Mouse (Mus musculus) heart, postnatal 14 days (tissue): ENCODE measurements around the gene Srebf2. TPM values are rescaled to one million over a fixed set of nuclear protein-coding genes. Genes with fewer than 3 reads are reported as not detected.

Experiments
- DNase-seq, 2 experiments: peaks; one replicate each; pipeline ENCODE4 v3.0.0; 2021 to 2022
- intact Hi-C: fragments of 180-260 bp; cut with DNase I; formaldehyde crosslinking; loops from one replicate; pipeline ENCODE4 v1.15.1; 2025
- total RNA-seq, 2 experiments: library from RNA; stranded (reverse); gene quantifications; 2 replicates each; pipeline ENCODE4 v1.2.3; 2021

The Srebf2 gene
- total RNA-seq, 2 experiments from 2014 or later, result 18.7 to 22.6 TPM

DNA sequence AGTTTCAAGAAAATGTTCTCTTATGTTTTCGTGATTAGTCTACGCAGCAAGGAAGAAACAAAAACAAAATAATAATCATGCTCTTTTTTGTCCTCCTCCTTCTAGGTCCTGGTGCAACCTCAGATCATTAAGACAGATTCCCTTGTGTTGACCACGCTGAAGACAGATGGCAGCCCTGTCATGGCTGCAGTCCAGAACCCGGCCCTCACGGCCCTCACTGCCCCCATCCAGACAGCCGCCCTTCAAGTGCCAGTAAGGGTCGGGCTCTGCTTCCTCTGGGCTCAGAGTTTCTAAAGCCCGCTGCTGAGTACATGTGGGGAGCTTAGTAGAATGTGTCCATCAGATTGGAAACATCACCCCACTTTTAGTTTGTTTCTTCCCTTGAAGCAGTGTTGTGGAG, 25.7 kb downstream of the Srebf2 start:
- DNase-seq, result no peak
- intact Hi-C loops, result no loop called here

DNA sequence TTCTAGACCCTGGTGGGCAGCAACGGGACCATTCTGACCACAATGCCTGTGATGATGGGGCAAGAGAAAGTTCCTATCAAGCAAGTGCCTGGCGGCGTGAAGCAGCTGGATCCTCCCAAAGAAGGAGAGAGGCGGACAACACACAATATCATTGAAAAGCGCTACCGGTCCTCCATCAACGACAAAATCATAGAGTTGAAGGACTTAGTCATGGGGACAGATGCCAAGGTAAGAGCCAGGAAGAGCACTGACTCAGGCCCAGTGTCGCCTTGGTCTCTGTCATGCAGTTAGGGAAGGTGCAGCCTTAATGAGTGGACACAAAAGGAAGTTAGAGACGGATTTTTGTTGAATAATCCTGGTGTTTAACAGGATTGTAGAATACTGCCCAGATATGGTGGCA, 28.1 kb downstream of the Srebf2 start:
- DNase-seq, result no peak
- intact Hi-C loops, result no loop called here

DNA sequence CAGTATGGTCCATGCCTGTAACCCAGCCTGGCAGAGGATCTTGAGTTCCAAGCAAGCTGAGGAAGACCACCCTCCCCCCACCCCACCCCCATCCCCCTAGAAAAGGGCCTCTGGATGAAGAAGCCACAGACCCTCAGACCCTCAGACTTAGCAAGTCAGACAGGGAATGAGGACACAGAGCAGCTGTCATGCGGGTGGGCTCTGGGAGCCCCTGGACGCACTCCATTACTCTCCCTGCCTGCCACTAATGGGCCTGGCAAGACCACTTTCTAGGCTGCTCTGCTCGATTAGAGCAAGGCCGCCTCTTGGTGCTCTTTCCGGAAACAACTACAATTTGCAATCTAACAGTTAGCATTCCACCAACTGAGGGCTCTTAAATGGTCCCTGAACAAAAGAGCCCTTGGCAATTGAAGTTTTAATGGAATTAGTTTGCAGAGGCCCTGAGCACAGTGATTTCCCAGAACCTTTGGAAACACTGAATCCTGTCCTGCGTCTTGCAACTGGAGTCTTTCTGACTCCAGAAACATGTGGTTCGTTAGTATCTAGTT, 30.8 kb downstream of the Srebf2 start:
- intact Hi-C loops, result no loop called here
- DNase-seq, result no peak

DNA sequence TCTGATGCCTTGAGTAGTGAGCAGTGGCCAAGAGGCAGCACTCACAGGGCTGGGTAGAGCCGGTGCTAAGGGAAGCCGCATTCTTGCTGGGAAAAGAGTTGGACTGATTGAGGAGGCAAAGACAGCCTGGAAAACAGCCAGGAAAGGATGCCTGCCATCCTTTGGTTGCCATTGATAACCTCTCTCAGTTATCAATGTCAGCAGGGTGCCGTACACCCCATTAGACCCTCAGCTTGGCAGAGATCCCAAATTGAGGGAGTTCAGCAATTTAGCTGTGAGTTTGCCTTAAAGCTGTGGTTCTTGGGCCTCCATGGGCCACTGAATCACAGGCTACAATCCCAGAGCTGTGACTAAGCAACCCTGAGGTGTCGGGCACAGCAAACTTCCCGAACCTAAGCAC, 34.1 kb downstream of the Srebf2 start:
- intact Hi-C loops, result no loop called here
- DNase-seq, result no peak

DNA sequence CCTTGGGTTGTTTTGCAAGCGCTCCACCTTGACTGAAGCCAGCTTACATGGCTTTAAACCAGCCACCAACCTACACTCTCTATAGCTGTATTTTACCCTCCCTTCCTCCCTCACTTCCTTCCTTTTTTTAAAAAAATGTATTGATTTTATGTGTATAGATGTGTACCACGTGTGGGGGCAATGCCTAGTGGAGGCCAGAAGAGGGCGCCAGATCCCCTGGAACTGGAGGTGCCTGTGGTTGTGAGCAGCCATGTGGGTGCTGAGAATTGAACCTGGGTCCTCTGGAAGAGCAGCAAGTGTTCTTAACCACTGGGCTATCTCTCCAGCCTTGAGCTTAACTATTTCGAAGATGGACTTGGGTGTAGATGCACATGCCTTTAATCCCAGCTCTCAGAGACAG, 35.3 kb downstream of the Srebf2 start:
- DNase-seq, result no peak
- intact Hi-C loops, result no loop called here

DNA sequence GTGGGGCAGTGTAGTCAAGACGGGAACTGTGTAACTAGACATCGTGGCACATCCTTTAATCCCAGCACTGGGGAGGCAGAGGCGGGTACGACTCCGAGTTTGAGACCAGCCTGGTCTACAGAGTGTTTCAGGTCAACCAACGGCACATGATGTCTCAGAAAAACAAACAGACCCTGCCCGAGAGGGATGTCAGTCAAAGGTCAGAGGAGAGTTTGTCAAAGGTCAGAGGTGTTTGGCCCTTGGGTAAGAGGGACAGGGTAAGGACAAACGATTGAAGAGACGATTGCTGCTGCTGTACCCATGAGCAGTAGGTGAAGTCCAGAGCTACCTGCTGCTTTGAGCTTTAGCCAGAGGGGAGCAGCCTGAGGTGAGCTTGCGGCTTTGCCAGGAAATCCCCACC, 36.6 kb downstream of the Srebf2 start:
- DNase-seq, result no peak
- intact Hi-C loops, result no loop called here

DNA sequence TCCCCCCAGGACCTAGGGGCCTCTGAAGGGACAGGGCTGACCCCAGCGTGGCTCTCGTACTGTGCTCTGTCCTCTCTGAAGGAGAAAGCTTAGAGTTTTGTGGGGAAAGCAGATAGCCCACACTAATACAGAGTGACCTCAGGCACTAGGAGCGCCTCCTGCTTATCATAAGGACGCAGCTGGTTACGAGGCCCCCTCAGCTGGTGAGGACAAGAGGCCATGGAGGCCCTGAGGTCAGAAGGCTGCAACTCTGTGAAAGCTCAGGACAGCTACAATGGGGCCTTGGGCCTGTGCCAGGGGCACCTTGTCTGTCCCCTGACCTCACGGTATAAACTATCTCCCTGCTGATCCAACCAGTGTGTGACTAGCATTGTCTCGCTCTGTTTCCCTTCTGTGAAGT, 37.2 kb downstream of the Srebf2 start:
- no peak for DNase-seq
- intact Hi-C loops, result no loop called here

DNA sequence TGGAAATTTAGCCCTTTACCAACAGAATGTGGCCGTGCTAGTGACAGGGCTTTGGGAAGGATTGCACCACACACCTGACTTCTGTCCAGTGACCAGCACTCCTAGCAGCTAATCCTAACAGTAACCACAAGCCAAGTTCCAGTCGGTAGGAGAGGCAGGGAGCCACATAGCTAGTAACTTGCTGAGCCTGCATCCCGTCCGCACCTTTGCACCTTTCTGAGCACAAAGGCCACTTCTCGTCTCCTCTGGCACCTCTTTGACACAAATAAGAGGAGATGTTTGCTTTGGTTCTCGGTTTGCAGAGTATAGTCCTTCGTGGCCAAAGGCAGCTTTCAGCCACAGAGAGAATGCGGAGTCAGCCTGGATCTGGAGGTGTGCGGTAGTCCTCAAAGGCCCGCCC, 37.7 kb downstream of the Srebf2 start:
- DNase-seq, result no peak
- intact Hi-C loops, result no loop called here

DNA sequence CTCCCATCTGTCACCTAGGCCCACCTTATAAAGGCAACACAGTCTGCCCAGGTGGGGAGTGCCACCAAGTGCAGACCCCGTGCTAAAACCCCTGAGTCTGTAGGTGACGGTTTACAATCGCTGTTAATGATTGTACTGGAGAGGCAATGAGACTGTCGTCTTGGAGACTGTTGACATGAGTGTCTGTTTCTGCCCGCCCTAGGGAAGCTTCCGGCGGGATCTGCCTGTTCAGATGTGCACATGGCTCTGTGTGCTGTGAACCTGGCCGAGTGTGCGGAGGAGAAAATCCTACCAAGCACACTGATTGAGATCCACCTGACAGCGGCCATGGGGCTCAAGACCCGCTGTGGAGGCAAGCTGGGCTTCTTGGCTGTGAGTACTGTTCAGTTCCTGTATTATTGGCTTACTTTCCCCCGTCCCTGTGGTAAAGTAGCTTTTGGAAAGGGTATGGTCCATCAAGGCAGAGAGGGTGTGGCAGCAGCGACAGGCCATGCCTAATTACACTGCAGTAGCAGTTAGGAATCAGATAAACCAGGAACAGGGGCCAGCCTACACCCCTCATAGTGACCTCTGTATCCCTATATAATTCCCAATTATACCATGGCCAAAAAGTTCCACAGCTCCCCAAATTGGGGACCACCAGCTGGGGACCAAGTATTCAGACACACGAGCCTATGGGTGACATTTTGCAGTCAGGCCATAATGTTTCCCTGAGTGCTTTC, 38.2 kb downstream of the Srebf2 start:
- DNase-seq, result no peak
- intact Hi-C loops, result no loop called here

DNA sequence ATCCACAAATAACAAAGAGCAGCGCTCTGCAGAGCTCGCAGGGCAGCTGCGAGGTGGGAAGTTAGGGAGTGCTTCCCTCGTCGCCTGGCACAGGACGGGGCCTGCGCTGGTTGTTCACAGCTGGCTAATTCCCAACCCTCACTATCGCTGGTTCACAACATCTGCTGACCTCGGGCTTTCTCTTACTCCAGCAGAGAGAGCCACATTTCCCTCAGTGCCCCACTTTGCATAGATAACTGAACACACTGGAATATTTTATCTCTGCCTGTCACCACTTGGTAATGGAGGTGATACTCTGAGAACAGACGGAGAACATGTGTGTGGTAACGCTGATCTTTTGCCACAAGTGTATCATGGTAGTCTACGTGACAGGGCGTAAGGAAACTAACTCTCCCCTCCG, 39.1 kb downstream of the Srebf2 start:
- peak; percentile 30 to 53 for DNase-seq
- intact Hi-C loops, result no loop called here

DNA sequence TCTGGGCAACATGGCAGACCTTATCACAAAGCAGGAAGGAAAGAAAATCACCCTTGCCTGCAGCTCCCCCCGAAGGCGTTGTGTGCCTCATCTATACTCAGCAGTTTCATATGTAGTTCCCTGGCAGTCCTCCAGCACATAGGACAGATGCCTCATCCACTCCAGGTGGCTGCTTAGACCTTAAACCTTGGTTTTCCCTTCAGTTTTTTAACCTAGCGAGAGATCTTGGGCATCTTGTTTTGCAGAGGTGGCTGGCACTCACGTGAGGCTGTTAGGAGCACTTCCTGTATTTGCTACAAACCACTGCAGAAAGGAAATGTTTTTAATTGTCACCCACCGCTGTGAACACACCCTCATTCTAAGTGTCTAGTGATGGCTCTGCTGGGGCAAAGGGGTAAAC, 40.0 kb downstream of the Srebf2 start:
- no peak for DNase-seq
- intact Hi-C loops, result no loop called here

DNA sequence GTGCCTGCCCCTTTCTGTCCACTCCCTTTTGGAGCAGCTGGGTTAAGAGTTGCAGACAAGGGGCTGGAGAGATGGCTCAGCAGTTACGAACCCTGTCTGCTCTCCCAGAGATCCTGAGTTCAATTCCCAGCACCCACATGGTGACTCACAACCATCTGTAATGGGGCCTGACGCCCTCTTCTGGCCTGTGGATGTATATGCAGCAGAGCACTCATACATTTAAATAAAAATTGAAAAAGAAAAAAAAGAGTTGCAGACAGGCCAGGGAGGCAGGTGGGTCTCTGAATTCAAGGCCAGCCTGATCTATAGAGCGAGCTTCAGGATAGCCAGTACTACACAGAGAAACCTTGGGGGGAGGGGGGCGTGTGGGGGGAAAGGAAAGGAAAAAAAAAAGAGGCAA, 40.4 kb downstream of the Srebf2 start:
- intact Hi-C loops, result no loop called here
- no peak for DNase-seq

DNA sequence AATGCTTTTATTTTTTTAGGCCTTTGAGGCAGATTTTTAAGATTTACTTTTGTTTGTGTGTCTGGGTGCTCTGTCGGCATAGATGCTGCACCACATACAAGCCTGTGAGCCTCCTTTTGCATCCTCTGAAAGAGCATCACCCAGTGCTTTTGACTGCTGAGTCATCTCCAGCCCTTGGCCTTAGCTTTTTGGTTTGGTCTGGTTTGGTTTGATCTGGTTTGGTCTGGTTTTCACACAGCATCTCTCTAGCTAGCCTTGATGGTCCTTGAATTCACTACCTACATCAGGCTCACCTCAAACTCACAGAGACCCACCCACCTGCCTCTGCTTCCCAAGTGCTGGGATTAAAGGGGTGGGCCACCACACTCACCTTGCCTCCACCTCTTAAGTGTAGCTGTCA, 40.9 kb downstream of the Srebf2 start:
- intact Hi-C loops, result no loop called here
- DNase-seq, result no peak

DNA sequence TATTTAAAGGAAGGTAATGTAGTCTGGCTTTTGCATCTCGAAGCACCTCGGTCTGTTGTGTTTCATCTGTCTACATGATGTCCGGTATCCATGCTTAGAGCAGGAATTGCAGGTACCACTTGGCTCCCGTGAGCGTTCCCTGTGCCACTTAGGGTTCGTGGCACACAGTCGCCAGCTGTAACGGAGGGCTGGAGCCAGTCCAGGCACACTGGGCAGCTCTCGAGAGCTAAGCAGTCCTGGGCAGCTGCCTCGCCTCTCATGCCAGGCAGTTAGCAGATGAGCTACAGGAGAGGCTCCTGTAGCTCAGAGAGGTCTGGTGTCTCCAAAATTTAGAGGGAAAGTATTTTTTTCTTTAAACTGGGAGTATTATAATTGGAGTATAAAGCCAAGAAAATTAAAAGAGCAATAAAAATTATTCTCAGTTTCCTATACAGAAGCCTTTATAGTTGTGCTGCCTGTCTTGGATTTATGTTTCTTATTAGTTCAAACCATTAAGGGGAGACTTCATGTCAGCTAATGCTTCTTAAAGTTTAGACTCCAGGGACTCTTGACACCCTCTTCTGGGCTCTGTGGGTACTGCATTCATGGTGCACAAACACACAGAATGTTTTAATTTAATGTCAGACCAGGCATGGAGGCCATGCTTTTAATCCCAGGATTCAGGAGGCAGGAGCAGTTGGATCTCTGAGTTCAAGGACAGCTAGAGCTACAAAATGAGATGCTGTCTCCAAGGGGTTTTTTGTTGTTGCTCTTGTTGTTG, 41.7 kb downstream of the Srebf2 start:
- DNase-seq, result peak; percentile 50 to 60
- intact Hi-C loops, result no loop called here

DNA sequence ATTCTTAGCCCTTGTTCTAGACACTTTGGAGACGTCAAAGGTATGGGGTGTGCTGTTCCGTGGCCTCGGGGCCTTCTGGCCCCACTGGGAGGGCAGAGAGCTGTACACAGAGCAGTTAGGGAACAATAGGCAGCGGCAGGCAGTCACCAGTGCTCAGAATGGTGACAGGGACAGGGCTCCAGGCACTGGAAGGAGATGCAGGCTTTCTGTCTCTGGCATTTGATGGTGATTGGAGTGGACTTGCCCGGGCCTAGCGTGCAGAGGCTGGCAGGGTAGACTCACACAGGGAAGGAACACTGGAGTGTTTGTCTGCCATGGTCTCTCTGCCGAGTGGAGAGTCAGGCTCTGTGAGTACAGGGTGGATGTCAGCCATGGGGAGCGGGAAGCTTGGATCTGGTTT, 45.6 kb downstream of the Srebf2 start:
- intact Hi-C loops, result no loop called here
- DNase-seq, result no peak

DNA sequence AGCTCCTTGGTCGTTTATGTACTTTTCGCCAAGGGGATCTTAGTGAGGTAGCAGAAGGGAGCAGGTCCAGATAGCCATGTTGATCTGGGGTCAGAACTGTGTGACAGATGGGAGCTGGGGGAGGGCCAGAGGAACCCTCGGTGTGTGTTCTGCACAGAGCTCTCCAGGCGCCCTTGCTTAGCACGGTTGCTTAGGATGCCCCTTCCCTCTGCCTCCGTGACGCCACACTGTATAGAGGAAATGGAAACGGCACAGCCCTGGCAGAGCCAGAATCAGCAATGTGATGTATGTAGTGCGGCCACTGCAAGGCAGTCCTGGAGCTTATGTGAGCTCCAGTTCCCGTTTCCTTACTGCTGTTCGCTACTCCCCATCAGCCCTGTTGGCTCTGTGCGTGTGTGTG, 49.3 kb downstream of the Srebf2 start:
- intact Hi-C loops, result no loop called here
- no peak for DNase-seq

DNA sequence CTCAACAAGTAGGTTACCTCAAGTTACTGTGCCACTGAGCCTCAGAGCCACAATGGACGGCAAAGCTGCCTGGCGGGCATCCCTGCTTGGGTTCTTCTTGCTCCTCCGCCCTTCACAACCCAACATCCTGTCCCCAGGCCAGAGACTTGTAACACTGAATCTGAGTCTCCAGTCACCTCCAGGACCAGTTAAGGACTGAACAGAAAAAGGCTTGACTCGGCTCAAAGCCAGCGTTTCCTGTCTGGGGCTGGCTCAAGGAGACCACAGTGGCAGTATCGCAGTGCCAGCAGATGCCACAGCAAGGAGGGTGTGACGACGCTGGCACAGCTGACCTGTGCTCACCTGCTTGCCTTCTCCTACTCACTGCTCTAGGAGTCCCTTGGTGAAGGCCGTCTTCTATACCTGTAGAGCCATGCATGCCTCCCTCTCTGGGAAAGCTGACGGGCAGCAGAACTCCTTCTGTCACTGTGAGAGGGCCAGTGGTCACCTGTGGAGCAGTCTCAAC, 50.3 kb downstream of the Srebf2 start:
- intact Hi-C loops, result no loop called here
- DNase-seq, result no peak

DNA sequence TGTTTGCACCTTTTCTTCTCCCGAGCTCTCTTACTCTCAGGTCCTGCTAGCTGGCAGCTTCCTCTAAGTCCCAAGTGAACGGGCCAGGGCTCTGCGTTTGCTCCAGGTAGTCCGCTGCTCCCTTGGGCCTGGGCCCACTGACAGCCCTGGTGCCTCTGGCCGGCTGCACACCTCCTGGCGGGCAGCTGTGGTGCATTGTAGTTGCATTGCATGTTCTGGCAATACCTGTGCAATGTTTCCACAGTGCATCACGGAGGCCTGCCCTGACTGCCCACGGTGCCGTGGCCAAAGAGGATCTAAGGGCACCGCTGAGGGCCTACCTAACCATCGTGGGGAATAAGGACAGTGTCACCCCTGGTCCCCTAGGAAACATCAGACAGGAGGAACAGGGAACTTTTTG, 51.0 kb downstream of the Srebf2 start:
- DNase-seq, result no peak
- intact Hi-C loops, result no loop called here

DNA sequence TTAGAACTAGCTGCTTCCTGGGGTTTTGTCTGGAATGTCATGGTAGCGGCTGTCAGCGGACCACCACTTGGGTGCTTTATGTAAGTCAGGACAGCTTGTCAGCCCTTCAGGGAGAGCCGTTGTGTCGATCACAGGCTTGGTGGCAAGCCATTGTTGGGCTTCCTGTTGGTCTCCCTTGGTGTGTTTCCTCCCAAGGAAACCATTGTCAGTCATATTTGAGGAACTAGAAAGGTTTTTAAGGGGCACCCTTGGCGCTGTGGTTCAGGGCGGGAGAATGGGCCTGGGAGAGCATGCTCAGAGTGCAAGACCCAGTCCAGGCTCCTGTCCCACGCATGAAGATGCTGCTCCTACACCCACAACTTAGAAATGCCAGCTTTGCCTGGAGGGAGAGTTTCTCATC, 51.4 kb downstream of the Srebf2 start:
- no peak for DNase-seq
- intact Hi-C loops, result no loop called here

DNA sequence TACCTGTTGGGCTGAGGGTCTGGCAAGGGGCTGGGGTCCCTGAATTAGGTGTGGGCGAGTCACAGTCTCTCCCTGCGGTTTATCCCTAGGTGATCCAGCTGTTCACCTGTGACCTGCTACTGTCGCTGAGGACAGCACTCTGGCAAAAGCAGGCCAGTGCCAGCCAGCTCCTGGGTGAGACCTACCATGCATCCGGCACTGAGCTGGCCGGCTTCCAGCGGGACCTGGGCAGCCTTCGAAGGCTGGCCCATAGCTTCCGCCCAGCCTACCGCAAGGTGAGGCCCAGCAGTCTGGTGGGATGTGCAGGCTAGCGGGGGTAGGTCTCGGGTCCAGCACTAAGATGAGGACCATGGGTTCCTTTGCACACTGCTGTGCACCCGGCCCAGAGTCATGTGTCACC, 52.6 kb downstream of the Srebf2 start:
- DNase-seq, result no peak
- intact Hi-C loops, result no loop called here

DNA sequence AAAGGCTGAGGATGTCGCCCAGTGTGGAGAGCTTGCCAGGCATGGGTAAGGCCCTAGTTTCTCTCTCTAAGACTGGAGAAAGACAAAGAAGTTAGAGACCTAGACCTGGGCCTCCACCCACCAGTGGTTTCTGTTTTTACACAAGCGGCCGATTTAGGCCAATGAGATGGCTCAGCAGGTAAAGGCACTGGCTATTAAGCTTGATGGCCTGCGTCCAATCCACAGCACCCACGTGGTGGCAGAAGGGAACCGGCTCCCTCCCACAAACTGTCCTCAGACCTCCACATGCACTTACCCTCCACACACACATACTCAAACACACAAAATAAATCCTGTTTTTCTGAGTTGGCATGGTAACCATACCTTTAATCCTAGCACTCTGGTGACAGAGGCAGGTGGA, 55.1 kb downstream of the Srebf2 start:
- no peak for DNase-seq
- intact Hi-C loops, result no loop called here

DNA sequence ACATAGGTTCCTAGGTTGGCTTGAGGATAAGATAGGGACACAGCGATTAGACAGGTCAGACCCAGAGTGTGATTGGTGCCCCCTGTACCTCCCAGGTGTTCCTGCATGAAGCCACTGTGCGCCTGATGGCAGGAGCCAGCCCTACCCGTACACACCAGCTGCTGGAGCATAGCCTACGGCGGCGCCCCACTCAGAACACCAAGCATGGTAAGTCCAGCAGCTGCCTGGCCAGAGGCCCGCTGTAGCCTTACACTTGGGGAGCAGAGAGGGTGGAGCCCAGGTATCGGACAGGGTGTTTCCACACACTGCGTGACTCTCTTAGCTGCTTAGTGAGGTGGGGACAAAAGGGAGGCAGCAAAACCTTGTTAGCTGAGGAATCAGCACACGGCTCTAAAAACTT, 56.1 kb downstream of the Srebf2 start:
- no peak for DNase-seq
- intact Hi-C loops, result no loop called here
